ENCODE assay signal across 13 mouse cellular contexts in genomic region chr3:85369157-85369556, GRCm38 (mm10).
DNase-seq lines count a peak whose midpoint lies in the region; ATAC-seq lines count a peak whose summit lies in the region.
"Had no signal": no experiment of that assay in that cellular context is flagged by ENCODE, and none has a peak within 500 bp of the region (broad histone marks: within the 10 kb centered on the region; RNA-seq: fewer than 3 reads in every experiment).

No protein-coding gene starts in this region.

- peak; percentile 60 for ATAC-seq in frontal cortex, adult (ENCODE audit: low TSS enrichment)
- no peak for ATAC-seq in limb, embryonic 15.5 days (ENCODE audit: insufficient number of reproducible peaks, low FRiP score, low TSS enrichment, low read depth)
- no peak for ATAC-seq in heart, embryonic 13.5 days (ENCODE audit: extremely low read depth, insufficient number of reproducible peaks, low FRiP score, low TSS enrichment)
- 0 out of 2 replicates have a peak, but pooled peaks have one; percentile 50 for ATAC-seq in stomach, embryonic 16.5 days (ENCODE audit: insufficient read depth, low FRiP score)
- ATAC-seq: activated CD4-positive, CD25-positive, alpha-beta regulatory T cell, adult 4 months had no signal

- no peaks in the 10 kb centered on the region for H3K36me3 ChIP-seq in limb, embryonic 15.5 days
- H3K36me3 ChIP-seq in limb, embryonic 10.5 days, result no peaks in the 10 kb centered on the region
- H3K36me3 ChIP-seq in heart, embryonic 13.5 days, result no peaks in the 10 kb centered on the region
- H3K36me3 ChIP-seq in stomach, embryonic 16.5 days (ENCODE audit: control insufficient read depth, insufficient read depth, low read length), result no peaks in the 10 kb centered on the region
- H3K36me3 ChIP-seq: hindbrain, embryonic 13.5 days had no signal

- no peak overlapping the region for H3K4me3 ChIP-seq in limb, embryonic 15.5 days
- H3K4me3 ChIP-seq in limb, embryonic 10.5 days, result no peak overlapping the region
- H3K4me3 ChIP-seq in heart, embryonic 13.5 days, result no peak overlapping the region
- H3K4me3 ChIP-seq in stomach, embryonic 16.5 days (replicated peaks; ENCODE audit: low read length), result no peak overlapping the region
- H3K4me3 ChIP-seq: hindbrain, embryonic 13.5 days had no signal

- no peaks in the 10 kb centered on the region for H3K9me3 ChIP-seq in limb, embryonic 15.5 days
- H3K9me3 ChIP-seq in limb, embryonic 10.5 days (replicated peaks), result no peaks in the 10 kb centered on the region
- H3K9me3 ChIP-seq in heart, embryonic 13.5 days, result no peaks in the 10 kb centered on the region
- H3K9me3 ChIP-seq in stomach, embryonic 16.5 days (replicated peaks; ENCODE audit: control insufficient read depth, low read length), result no peaks in the 10 kb centered on the region
- H3K9me3 ChIP-seq: hindbrain, embryonic 13.5 days had no signal

- no peak for DNase-seq in frontal cortex, postnatal 10 days (ENCODE audit: low spot score in 2 of 2)
- no peak for DNase-seq in limb, embryonic 10.5 days (ENCODE audit: low spot score)
- no peak for DNase-seq in ovary, postnatal 14 days (ENCODE audit: low spot score)
- DNase-seq: cerebellum, adult 8-10 months; kidney, adult 9 months; lung, postnatal 36 days; thymus, postnatal 14 days had no signal

- WGBS in limb, embryonic 15.5 days, result 52% methylated on average over 5 of the region's 5 CpGs
- WGBS in limb, embryonic 10.5 days, result 82% methylated on average over 5 of the region's 5 CpGs
- WGBS in heart, embryonic 13.5 days, result 37% methylated on average over 5 of the region's 5 CpGs
- WGBS in stomach, embryonic 16.5 days, result 63% methylated on average over 5 of the region's 5 CpGs

- H3K27ac ChIP-seq in limb, embryonic 15.5 days, result 0 out of 2 replicates have a peak overlapping the region, but pooled peaks have one; percentile 2
- H3K27ac ChIP-seq in limb, embryonic 10.5 days, result no peak overlapping the region
- H3K27ac ChIP-seq in heart, embryonic 13.5 days (replicated peaks), result peak overlapping the region; percentile 67
- H3K27ac ChIP-seq in stomach, embryonic 16.5 days (ENCODE audit: low read length), result no peak overlapping the region
- H3K27ac ChIP-seq: hindbrain, embryonic 13.5 days had no signal

- no peaks in the 10 kb centered on the region for H3K27me3 ChIP-seq in limb, embryonic 15.5 days
- H3K27me3 ChIP-seq in limb, embryonic 10.5 days (ENCODE audit: low read depth, poor library complexity, severe bottlenecking), result no peaks in the 10 kb centered on the region
- no peaks in the 10 kb centered on the region for H3K27me3 ChIP-seq in heart, embryonic 13.5 days (replicated peaks)
- no peaks in the 10 kb centered on the region for H3K27me3 ChIP-seq in stomach, embryonic 16.5 days (ENCODE audit: control insufficient read depth, insufficient read depth, low read length)
- H3K27me3 ChIP-seq: hindbrain, embryonic 13.5 days had no signal

- 0 out of 2 replicates have a peak, but pooled peaks cover 3% of the 10 kb centered on the region for H3K4me1 ChIP-seq in limb, embryonic 15.5 days
- H3K4me1 ChIP-seq in limb, embryonic 10.5 days, result peaks cover 3% of the 10 kb centered on the region
- peaks cover 69% of the 10 kb centered on the region for H3K4me1 ChIP-seq in heart, embryonic 13.5 days
- no peaks in the 10 kb centered on the region for H3K4me1 ChIP-seq in stomach, embryonic 16.5 days (ENCODE audit: control insufficient read depth, insufficient read depth, low read length)

- no peak overlapping the region for H3K9ac ChIP-seq in limb, embryonic 15.5 days
- no peak overlapping the region for H3K9ac ChIP-seq in heart, embryonic 13.5 days
- H3K9ac ChIP-seq in stomach, embryonic 16.5 days (ENCODE audit: low read length), result no peak overlapping the region
- H3K9ac ChIP-seq: hindbrain, embryonic 13.5 days had no signal

- no peak overlapping the region for H3K4me2 ChIP-seq in limb, embryonic 15.5 days
- H3K4me2 ChIP-seq in heart, embryonic 13.5 days, result peak overlapping the region; percentile 25; the same call in 1 of the 2 replicates
- H3K4me2 ChIP-seq in stomach, embryonic 16.5 days (ENCODE audit: low read depth, low read length), result no peak overlapping the region
- H3K4me2 ChIP-seq: hindbrain, embryonic 13.5 days had no signal

Comparison
In these comparisons a context has a peak if more than half of its experiments do, and no peak if none do; other contexts are left out.
1. H3K27ac ChIP-seq: peak in limb, embryonic 15.5 days (single experiment) and heart, embryonic 13.5 days (single experiment); none in limb, embryonic 10.5 days (single experiment) and stomach, embryonic 16.5 days (single experiment).
2. ATAC-seq: peak in frontal cortex, adult (single experiment) and stomach, embryonic 16.5 days (single experiment); none in limb, embryonic 15.5 days (single experiment) and heart, embryonic 13.5 days (single experiment).